Mouse (Mus musculus): ENCODE data around the gene Tmsb15l. TPM values are rescaled to one million over a fixed set of nuclear protein-coding genes. Genes with fewer than 3 reads are reported as not detected.
A peak's percentile ranks its signal among the peaks of the same experiment; 100 is the strongest.

The Tmsb15l gene
- 0.77 and 0.98 TPM in 2 replicates for polyA plus RNA-seq (2015; fragmentation: Nextera tagmentation; extraction: Ambion mirVana)

DNA sequence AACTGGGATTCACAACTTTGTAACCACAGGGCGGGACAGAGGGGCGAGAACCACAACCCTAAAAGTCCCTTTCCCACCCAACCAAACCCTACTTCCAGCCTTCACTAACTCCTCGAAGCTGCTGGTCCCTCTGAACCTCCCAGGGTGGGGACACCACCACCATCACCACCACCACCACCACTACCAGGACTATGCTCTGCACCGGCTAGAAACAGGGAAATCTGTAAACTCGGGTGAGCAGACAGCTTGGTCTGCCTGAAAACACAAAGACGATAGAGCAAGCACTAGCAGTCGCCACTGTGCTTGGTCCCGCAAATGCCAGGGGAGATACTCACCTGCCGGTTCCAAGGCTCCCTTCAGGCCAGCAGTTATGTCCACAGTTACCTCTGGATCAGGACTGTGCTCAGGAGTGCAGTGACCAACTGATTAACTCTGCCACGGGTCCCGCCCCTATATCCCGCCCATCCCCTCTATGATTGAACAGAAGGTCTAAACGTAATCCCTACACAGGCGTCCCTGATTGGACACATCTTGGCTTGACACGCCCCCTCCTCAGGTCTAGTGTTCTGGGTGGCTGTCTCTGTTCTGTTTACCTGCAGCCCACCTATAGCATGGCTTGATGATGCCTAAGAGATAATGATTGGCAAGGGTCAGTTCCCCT is at the start of gene Tmsb15l, which contains the start of gene Tmsb15b1:
Tmsb15l (minus strand) TSS at position 446 of the 661 bp plus-strand sequence.
Tmsb15b1 (minus strand) TSS at position 451 of the 661 bp plus-strand sequence.
- Histone ChIP-seq H3K9me3 (replicated peaks; ENCODE audit: control insufficient read depth, low read length) (no peaks in the 10 kb centered on the region), H3K36me3 (ENCODE audit: control insufficient read depth, insufficient read depth) (no peaks in the 10 kb centered on the region), H3K4me2 (ENCODE audit: low read depth, low read length) (peak within 1 kb of the TSS; percentile 42), H3K9ac (ENCODE audit: low read depth, low read length) (no peak within 1 kb of the TSS), H3K27ac (ENCODE audit: low read length) (no peak within 1 kb of the TSS), H3K4me3 (ENCODE audit: low read depth, low read length) (peak within 1 kb of the TSS; percentile 44), H3K27me3 (ENCODE audit: control insufficient read depth, insufficient read depth, low read depth, low read length) (no peaks in the 10 kb centered on the region), H3K4me1 (ENCODE audit: control insufficient read depth, low read depth, low read length) (no peaks in the 10 kb centered on the region)
- ATAC-seq (ENCODE audit: low read depth), result peak; percentile 97
- WGBS (ENCODE audit: insufficient replicate concordance), result 28% methylated on average over 15 of the region's 15 CpGs

DNA sequence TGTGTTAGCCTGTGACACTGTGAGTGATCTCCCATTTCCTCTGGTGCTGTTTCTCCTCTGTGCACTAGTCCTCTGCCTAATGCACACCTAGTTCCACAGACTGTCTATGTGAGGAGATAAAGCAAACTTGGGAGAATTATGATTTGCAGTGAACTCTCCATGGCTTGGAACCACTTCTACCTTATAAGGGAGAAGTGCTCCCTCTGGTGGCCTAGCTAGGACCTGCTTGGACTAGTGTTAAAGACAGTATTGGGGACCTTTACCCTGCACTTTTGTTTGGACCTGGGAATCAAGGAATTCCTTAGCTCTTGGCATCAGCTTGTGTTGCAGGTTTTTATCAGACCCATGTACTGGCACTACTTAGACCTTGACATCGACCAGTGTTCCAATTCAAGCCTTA is 42.6 kb upstream of the Tmsb15l start:
- WGBS (ENCODE audit: insufficient replicate concordance), result 23% methylated on average over 1 of the region's 1 CpGs

DNA sequence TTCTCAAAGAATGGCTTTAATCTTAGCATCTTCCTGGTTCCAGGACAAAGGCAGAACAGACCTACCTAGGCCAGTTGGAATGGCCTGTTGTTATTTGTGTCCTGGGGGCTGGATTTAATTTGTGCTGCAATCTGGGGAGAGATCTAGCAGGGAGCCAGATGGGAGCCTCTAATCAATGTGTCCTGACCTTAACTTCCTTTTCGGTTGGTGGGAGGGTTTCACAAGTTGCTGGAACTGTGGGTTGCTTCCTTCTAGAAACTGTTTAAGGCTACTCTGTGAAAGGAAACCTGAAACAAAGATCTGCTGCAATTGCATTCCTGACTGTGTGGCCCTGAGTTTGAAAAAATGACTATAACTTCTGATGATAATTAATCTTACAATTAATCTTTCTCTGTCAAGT is 41.0 kb upstream of the Tmsb15l start:
- no peaks in the 10 kb centered on the region for H3K27me3 ChIP-seq (ENCODE audit: control insufficient read depth, insufficient read depth, low read depth, low read length)
- no peaks in the 10 kb centered on the region for H3K36me3 ChIP-seq (ENCODE audit: control insufficient read depth, insufficient read depth)
- H3K27ac ChIP-seq (ENCODE audit: low read length), result no peak overlapping the region
- H3K9me3 ChIP-seq (replicated peaks; ENCODE audit: control insufficient read depth, low read length), result no peaks in the 10 kb centered on the region
- no peak for ATAC-seq (ENCODE audit: low read depth)
- H3K4me2 ChIP-seq (ENCODE audit: low read depth, low read length), result no peak overlapping the region
- no peaks in the 10 kb centered on the region for H3K4me1 ChIP-seq (ENCODE audit: control insufficient read depth, low read depth, low read length)
- no peak overlapping the region for H3K4me3 ChIP-seq (ENCODE audit: low read depth, low read length)
- H3K9ac ChIP-seq (ENCODE audit: low read depth, low read length), result no peak overlapping the region
- WGBS (ENCODE audit: insufficient replicate concordance), result 58% methylated on average over 1 of the region's 1 CpGs

More for the DNA sequence above, 42.6 kb upstream of the Tmsb15l start:
- Histone ChIP-seq H3K9me3 (replicated peaks; ENCODE audit: control insufficient read depth, low read length) (no peaks in the 10 kb centered on the region), H3K27me3 (ENCODE audit: control insufficient read depth, insufficient read depth, low read depth, low read length) (no peaks in the 10 kb centered on the region), H3K27ac (ENCODE audit: low read length) (no peak overlapping the region), H3K9ac (ENCODE audit: low read depth, low read length) (no peak overlapping the region), H3K4me2 (ENCODE audit: low read depth, low read length) (no peak overlapping the region), H3K4me1 (ENCODE audit: control insufficient read depth, low read depth, low read length) (no peaks in the 10 kb centered on the region), H3K4me3 (ENCODE audit: low read depth, low read length) (no peak overlapping the region), H3K36me3 (ENCODE audit: control insufficient read depth, insufficient read depth) (no peaks in the 10 kb centered on the region)
- 0 out of 2 replicates have a peak, but pooled peaks have one; percentile 35 for ATAC-seq (ENCODE audit: low read depth)

DNA sequence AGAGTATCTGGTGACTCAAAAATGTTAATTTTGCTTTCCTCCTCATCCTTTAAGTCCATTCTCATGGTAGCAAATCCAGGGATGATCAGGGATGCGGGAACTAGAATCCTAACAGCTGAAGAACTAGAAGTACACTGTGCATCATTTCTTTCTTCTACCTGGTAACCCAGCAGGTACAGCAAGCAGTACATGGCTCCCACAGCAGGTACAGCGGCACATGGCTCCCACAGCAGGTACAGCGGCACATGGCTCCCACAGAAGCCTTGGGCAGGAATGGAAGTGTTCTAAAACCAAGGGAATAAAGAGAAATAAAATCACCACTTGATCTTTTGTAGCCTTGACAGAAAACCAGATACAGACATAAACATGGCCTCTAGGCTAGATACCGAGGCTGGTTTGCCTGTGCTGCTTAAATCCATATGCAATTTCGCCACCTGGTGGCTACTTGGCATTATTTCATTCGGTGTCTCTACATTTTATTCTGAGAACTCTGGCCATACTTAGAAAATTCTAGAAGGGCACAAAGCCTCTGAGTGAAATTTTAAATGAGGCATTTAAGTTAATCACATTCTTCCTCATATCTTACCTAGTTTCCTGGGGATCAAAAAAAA is 38.5 kb upstream of the Tmsb15l start:
- no peaks in the 10 kb centered on the region for H3K9me3 ChIP-seq (replicated peaks; ENCODE audit: control insufficient read depth, low read length)
- no peak overlapping the region for H3K27ac ChIP-seq (ENCODE audit: low read length)
- ATAC-seq (ENCODE audit: low read depth), result no peak
- WGBS (ENCODE audit: insufficient replicate concordance), result 46% methylated on average over 6 of the region's 6 CpGs
- no peaks in the 10 kb centered on the region for H3K4me1 ChIP-seq (ENCODE audit: control insufficient read depth, low read depth, low read length)
- H3K27me3 ChIP-seq (ENCODE audit: control insufficient read depth, insufficient read depth, low read depth, low read length), result no peaks in the 10 kb centered on the region
- no peak overlapping the region for H3K4me3 ChIP-seq (ENCODE audit: low read depth, low read length)
- no peak overlapping the region for H3K9ac ChIP-seq (ENCODE audit: low read depth, low read length)
- H3K36me3 ChIP-seq (ENCODE audit: control insufficient read depth, insufficient read depth), result no peaks in the 10 kb centered on the region
- H3K4me2 ChIP-seq (ENCODE audit: low read depth, low read length), result no peak overlapping the region

DNA sequence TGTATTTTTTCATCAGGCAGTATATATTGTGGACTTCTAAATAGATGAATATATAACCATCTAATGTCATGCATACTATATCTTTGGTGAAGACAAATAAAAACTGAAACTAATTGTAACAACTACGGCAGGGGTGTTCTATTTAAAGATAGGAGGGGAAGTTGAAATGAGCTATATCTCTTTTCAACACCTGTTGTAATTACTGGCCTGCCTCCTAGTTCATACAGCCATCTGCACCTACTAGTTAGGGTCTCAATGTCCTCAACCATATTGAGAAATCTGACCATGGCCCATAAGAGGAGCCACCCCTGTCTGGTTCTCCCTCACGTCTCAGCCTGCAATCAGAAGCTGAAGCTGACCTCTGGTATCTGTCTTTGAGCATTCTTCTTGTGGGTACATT is 19.6 kb upstream of the Tmsb15l start:
- Histone ChIP-seq H3K4me2 (ENCODE audit: low read depth, low read length) (no peak overlapping the region), H3K4me3 (ENCODE audit: low read depth, low read length) (no peak overlapping the region), H3K9me3 (replicated peaks; ENCODE audit: control insufficient read depth, low read length) (no peaks in the 10 kb centered on the region), H3K9ac (ENCODE audit: low read depth, low read length) (no peak overlapping the region), H3K27me3 (ENCODE audit: control insufficient read depth, insufficient read depth, low read depth, low read length) (peaks cover 16% of the 10 kb centered on the region), H3K36me3 (ENCODE audit: control insufficient read depth, insufficient read depth) (no peaks in the 10 kb centered on the region), H3K4me1 (ENCODE audit: control insufficient read depth, low read depth, low read length) (no peaks in the 10 kb centered on the region), H3K27ac (ENCODE audit: low read length) (no peak overlapping the region)
- 43% methylated on average over 2 of the region's 2 CpGs for WGBS (ENCODE audit: insufficient replicate concordance)
- ATAC-seq (ENCODE audit: low read depth), result no peak

DNA sequence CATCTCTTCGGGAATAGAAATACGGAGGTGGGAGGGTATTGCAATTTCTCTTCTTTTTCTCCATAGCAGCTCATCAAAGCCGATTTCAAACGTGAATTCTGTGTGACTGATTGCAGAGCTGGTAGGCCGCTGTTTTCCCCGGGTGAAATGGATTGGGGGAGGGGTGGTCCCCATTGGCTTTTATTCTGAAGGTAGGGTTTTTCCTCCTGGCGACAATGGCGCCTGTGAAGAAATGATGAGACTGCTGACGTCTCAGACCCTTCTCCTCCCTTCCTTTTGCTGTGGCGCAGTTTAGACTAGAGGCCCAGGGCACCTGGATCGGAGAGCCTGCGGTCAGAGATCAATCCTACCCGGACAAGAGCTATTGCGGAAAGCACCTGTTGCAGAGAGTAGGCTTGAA is 17.0 kb upstream of the Tmsb15l start:
- Histone ChIP-seq H3K27ac (ENCODE audit: low read length) (no peak overlapping the region), H3K36me3 (ENCODE audit: control insufficient read depth, insufficient read depth) (no peaks in the 10 kb centered on the region), H3K9ac (ENCODE audit: low read depth, low read length) (no peak overlapping the region), H3K4me1 (ENCODE audit: control insufficient read depth, low read depth, low read length) (no peaks in the 10 kb centered on the region), H3K4me3 (ENCODE audit: low read depth, low read length) (no peak overlapping the region), H3K4me2 (ENCODE audit: low read depth, low read length) (no peak overlapping the region), H3K27me3 (ENCODE audit: control insufficient read depth, insufficient read depth, low read depth, low read length) (peaks cover 16% of the 10 kb centered on the region), H3K9me3 (replicated peaks; ENCODE audit: control insufficient read depth, low read length) (no peaks in the 10 kb centered on the region)
- 50% methylated on average over 14 of the region's 14 CpGs for WGBS (ENCODE audit: insufficient replicate concordance)
- no peak for ATAC-seq (ENCODE audit: low read depth)

DNA sequence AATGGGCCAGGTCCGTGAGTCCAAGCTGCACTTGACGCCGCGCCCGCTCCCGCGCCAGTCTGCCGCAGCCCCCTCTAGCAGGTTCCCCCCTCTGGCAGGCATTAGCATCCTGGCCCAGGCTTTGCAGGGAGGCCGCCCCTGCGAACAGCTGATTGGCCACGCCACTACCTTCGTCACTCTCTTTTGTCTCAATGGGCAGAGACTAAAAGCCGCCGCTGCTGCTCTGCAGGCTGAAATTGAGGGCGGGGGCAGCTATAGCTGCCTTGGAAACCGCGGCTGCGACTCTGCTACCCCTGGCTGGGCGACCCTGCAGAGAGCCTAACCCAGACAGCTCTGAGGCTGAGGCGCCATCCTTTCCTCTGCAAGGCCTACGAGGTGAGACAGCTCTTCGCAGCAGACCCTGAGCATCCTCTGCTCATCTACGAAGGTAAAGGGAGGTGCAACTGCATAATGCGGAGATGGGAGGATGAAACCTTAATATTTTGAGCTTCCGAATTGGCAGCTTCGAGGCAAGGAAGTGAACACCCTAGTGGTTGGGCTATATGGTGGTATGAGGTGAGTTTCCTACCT is 16.4 kb upstream of the Tmsb15l start, which contains the start of gene Zcchc18:
Zcchc18 (plus strand) TSS at position 178 of the 570 bp plus-strand sequence.
- Histone ChIP-seq H3K27me3 (ENCODE audit: control insufficient read depth, insufficient read depth, low read depth, low read length) (peaks cover 16% of the 10 kb centered on the region), H3K4me3 (ENCODE audit: low read depth, low read length) (0 out of 2 replicates have a peak within 1 kb of the TSS, but pooled peaks have one; percentile 11), H3K4me2 (ENCODE audit: low read depth, low read length) (peak within 1 kb of the TSS; percentile 12; the same call in 1 of the 2 replicates), H3K27ac (ENCODE audit: low read length) (no peak within 1 kb of the TSS), H3K9me3 (replicated peaks; ENCODE audit: control insufficient read depth, low read length) (no peaks in the 10 kb centered on the region), H3K36me3 (ENCODE audit: control insufficient read depth, insufficient read depth) (no peaks in the 10 kb centered on the region), H3K9ac (ENCODE audit: low read depth, low read length) (no peak within 1 kb of the TSS), H3K4me1 (ENCODE audit: control insufficient read depth, low read depth, low read length) (no peaks in the 10 kb centered on the region)
- WGBS (ENCODE audit: insufficient replicate concordance), result 23% methylated on average over 26 of the region's 26 CpGs
- no peak for ATAC-seq (ENCODE audit: low read depth)

DNA sequence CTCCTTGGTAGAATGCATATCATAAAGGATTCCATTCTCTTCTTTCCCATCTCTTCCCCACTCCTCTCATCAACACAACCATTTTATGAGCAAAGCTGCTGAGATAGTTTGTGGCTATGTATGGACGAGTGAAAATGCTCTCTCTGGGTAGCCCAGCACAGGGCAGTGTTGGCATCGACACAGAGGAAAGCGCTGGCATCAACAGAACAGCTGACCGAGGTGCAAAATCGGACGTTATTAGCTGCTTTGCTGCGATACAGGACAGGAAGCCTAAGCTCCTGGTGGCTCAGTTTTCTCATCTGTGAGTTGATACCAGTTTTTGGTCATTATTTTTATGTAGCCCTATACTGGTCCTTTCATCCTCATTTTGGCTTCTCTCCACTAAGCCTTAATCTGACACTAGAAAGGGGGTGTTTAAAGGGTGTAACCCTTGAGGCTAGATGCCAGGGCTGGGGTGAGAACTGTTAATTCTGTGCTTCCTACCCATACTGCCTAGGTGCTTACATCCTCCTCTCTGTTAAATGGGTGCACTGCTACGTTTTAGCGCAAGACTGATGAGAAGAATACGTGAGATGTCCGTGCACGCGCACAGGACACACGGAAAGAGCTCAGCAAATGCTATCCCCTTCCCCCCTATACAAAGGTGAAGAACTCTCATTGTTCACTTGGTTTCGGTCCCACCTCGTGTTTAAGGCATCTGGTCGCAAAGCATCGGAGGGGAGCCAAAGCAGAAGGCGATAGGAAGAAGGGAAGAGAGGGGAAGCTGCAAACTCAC is 15.7 kb upstream of the Tmsb15l start:
- H3K4me1 ChIP-seq (ENCODE audit: control insufficient read depth, low read depth, low read length), result no peaks in the 10 kb centered on the region
- no peak overlapping the region for H3K9ac ChIP-seq (ENCODE audit: low read depth, low read length)
- 28% methylated on average over 19 of the region's 19 CpGs for WGBS (ENCODE audit: insufficient replicate concordance)
- peaks cover 16% of the 10 kb centered on the region for H3K27me3 ChIP-seq (ENCODE audit: control insufficient read depth, insufficient read depth, low read depth, low read length)
- H3K27ac ChIP-seq (ENCODE audit: low read length), result no peak overlapping the region
- ATAC-seq (ENCODE audit: low read depth), result no peak
- H3K9me3 ChIP-seq (replicated peaks; ENCODE audit: control insufficient read depth, low read length), result no peaks in the 10 kb centered on the region
- no peaks in the 10 kb centered on the region for H3K36me3 ChIP-seq (ENCODE audit: control insufficient read depth, insufficient read depth)
- peak overlapping the region; percentile 12; the same call in 1 of the 2 replicates for H3K4me2 ChIP-seq (ENCODE audit: low read depth, low read length)
- H3K4me3 ChIP-seq (ENCODE audit: low read depth, low read length), result no peak overlapping the region

All from liver, embryonic 16.5 days (tissue).